Mouse (Mus musculus): ENCODE data around the gene Rin3. TPM values are rescaled to one million over a fixed set of nuclear protein-coding genes. Genes with fewer than 3 reads are reported as not detected.

Gene Rin3
- total RNA-seq, 2 experiments from 2014 or later = 21.2 to 27.4 TPM

DNA sequence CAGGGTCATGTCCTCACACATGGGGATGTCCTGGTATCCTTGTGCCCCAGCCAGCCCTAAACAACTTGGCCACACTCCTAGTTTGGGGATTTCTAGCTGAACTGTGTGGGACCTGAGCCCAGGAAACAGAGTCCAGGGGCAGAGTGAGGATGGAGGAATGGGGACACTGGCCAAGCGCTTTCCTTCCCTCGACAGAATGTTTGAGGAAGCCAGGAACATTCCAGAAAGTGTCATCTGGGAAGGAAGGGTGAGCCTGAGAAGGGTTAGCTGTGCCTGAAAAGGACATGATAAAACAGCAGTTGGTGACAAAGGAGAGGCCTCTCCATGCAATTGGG, 42.0 kb downstream of the Rin3 start:
- intact Hi-C loops (cut with DNase I) = no loop called here
- peak; percentile 64 to 67 for DNase-seq

- intact Hi-C loops (cut with DNase I) = no loop called here
- no peak for DNase-seq
These were observed 44.0 kb downstream of the Rin3 start for GRCm38 (mm10) chr12:102326753-102327340.

DNA sequence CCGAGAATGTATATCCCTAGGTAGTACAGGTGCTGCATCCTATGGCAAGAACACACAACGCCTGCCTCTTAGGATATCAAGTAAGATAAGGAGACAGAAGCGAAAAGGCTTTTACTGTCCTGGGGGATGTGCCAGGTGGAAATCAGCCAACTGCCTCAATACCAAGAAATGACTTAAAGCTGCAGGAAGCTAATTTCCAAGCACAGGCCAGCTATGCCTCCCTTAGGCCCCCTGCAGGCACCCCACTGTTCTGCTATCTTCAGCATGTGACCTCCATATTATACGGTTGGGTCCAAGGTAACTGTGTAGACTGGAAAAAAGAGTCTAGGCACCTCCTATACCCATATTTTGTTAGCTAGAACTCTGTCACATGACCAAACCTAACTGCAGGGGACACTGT, 44.7 kb downstream of the Rin3 start:
- intact Hi-C loops (cut with DNase I) = no loop called here
- DNase-seq = peak; percentile 32 to 37

- no peak for DNase-seq
- intact Hi-C loops (cut with DNase I) = no loop called here
These were observed 45.2 kb downstream of the Rin3 start for GRCm38 (mm10) chr12:102328090-102328489.

DNA sequence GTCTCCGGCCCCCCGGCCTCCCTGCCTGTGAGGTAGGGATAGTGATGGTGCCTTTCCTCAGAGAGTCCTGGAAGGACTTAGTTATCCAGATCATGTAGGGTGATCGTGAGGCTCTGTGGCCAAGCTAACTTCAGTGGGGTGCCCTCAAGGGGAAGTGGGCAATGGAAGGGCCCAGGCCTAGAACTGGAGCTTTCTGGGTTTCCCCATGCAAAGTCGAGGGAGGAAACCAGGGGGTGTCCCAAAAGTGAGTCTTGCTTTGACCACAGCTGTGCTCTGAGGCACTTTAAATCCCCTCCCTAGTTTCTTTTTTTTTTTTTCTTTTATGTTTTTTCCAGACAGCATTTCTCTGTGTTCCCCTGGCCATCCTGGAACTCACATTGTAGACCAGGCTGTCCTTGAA, 47.3 kb downstream of the Rin3 start:
- intact Hi-C loops (cut with DNase I) = no loop called here
- DNase-seq = no peak

DNA sequence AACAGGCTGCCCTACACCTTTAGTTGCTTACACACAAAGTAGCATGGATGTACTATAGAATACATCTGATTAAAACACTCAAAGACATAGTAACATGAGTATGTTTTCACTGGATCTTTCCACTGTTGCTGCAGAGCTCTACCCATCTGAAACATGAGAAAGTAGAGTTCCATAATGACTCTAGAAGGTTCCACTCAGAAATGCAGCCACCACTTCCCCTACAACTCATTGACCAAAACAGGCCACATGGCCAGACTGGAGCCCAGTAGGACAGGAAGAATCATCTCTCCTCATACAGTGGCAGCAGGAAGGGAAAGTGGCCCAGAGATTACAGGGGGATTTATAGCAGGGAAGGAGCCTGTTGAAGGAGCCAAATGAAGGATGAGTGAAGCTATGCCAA, 47.9 kb downstream of the Rin3 start:
- intact Hi-C loops (cut with DNase I) = no loop called here
- no peak for DNase-seq

GRCm38 (mm10) chr12:102333101-102333500, 50.3 kb downstream of the Rin3 start:
- intact Hi-C loops (cut with DNase I) = no loop called here
- DNase-seq = no peak

- intact Hi-C loops (cut with DNase I) = no loop called here
- no peak for DNase-seq
These were observed 56.2 kb downstream of the Rin3 start for GRCm38 (mm10) chr12:102339085-102339484.

GRCm38 (mm10) chr12:102340471-102340870, 57.6 kb downstream of the Rin3 start:
- intact Hi-C loops (cut with DNase I) = loop anchor here (5.0 kb wide), 1 partner anchor 88 kb away; no protein-coding TSS in a partner anchor
- no peak for DNase-seq

DNA sequence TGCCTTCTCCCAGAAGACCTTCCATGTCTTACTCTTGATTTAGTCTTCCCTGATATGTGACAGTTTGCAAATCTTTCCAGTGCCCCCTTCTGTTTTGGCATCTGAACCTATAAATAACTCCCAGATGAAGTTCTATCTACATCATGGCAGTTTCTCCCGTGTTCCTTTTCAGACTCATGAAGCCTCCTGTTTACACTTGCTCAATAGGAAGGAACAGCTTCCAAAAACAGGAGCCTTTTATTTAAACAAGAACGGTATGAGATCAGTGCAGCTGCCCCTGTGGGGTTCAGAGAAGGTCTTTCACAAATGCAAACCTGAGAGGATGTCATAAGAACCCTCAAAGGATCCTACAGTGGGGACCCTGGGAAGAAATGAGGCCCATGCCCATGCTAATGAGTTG, 59.3 kb downstream of the Rin3 start:
- DNase-seq = no peak
- intact Hi-C loops (cut with DNase I) = loop anchor here (5.0 kb wide), 1 partner anchor 90 kb away; no protein-coding TSS in a partner anchor

DNA sequence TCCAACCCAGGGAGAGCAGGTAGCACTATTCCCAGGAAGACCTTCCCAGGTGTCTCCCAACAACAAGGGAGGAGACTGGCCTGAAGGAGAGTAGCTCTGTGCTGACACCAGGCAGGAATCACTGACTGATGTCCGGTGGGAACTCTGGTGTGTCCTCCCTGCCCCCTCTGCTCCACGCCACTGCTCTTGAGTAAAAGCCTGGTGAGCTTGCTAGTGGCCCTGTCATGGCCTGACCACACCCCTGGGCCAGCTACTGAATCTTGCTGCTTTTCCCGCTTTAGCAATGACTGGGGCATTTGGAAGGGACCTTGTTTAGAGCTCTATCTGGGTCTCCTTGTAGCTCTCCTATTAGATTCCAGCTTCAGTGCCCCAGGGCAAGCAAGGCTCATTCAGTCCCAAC, 59.8 kb downstream of the Rin3 start:
- intact Hi-C loops (cut with DNase I) = loop anchor here (5.0 kb wide), 1 partner anchor 90 kb away; no protein-coding TSS in a partner anchor
- DNase-seq = no peak

- intact Hi-C loops (cut with DNase I) = no loop called here
- no peak for DNase-seq
These were observed 62.4 kb downstream of the Rin3 start for GRCm38 (mm10) chr12:102345031-102345815.

DNA sequence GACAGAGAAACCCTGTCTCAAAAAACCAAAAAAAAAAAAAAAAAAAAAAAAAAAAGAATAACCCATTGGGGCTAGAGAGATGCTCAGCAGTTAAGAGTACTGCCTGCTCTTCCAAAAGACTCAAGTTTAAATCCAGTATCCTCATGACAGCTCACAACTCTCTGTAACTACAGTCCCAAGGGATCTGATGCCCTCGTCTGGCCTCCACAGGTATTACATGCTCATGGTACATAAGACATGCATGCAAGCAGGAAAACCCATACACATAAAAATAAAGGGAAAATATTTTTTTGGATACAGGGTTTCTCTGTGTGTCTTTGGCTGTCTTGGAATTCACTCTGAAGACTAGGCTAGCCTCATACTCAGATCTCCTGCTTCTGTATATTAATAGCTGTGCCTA, 63.7 kb downstream of the Rin3 start:
- intact Hi-C loops (cut with DNase I) = no loop called here
- peak; percentile 51 to 67 for DNase-seq

DNA sequence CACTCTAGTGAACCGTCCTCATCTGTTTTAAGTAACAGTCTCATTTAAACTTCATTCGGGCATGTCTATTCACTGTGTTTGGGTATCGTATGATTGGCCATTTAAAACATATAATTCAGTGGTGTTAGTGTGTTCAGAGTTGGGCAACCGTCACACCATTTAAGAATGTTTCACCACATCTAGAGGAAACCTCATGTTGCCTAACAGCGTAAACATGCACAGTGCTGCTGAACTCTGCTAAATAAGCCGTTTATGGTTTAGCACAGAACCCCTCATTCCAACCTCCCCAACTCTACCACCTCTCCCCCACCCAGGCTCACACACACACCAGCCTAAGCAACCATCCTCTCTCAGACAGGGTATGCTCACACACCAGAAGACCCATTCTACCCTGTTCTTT, 65.6 kb downstream of the Rin3 start:
- DNase-seq = no peak
- intact Hi-C loops (cut with DNase I) = no loop called here

- intact Hi-C loops (cut with DNase I) = no loop called here
- no peak for DNase-seq
These were observed 68.1 kb downstream of the Rin3 start for GRCm38 (mm10) chr12:102350997-102351396.

DNA sequence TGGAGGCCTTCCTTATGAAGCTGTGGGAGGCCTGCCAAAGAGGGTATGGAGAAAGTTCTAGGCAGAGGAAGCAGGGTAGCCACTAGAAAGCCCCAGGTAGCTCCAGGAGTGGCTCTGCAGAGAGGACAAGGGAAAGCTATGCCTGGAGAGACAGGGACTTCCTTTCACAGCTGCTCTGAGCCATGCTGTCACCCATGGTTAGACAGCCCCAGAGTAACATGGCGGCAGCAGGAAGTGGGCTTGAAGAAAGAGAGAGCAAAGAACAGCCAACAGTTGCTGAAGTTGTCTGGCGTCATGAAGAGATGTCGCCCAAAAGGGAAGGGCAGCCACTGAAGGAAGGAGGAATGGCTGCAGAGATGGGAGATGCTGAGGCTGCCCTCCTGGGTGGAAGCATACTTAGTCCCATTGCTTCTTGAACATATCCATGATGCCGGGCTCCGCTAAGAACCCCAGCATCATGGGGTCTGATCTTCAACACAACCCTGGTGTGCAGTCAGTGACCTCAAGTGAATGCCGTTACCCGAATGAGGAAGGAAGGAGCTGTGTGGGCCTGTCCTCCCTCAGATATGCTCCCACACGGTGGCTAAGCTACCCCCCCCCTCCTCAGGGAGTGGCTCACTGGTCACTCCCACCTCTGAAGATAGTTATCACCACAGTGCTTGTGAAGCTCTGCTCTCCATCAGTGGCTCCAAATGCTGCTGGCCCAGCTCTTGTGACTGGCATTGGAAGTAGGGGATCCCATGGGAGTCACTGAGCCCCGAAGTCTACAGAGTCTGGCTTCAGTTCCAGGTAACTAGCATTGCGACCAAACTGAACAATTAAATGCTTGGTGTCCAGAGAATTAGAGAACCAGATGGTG, 71.5 kb downstream of the Rin3 start:
- intact Hi-C loops (cut with DNase I) = no loop called here
- no peak for DNase-seq

DNA sequence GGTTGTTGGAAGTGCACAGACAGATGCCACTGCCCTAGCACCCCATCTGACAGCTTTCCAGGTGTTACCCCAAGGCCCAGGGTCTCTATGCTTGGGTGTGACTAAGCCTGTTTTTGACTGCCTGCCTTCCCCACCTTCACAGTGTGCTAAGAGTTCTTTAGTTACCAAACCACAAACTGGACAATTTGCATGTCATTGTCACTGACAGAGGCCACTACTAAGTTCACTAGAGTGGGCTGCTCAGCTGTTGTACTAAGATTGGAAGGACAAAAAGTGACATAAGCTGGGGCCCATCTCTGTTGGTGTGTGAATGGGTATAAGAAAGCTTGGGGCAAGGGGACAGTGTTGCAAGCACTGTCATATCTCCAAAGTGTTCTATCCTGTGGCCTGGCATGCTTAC, 72.9 kb downstream of the Rin3 start:
- no peak for DNase-seq
- intact Hi-C loops (cut with DNase I) = no loop called here

GRCm38 (mm10) chr12:102356781-102357180, 73.9 kb downstream of the Rin3 start:
- no peak for DNase-seq
- intact Hi-C loops (cut with DNase I) = no loop called here

DNA sequence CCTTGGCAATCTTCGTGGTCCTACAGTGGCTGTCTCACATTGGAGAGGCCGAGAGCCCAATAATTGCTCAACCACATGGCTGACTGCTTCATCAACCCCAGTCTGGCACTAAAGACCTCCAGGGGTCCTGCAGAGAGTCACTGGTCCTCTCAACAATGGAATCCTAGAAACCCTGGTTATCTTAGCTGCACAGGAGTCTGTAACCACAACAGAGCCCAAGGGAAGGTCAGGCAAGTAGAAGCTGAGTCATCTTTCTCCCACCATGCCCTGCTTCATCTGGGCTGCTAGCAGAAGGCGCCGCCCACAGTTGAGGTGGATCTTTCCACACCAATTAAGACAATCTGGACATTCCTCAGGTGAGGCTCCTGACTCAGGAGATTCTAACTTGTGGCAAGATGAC, 76.5 kb downstream of the Rin3 start:
- intact Hi-C loops (cut with DNase I) = no loop called here

DNA sequence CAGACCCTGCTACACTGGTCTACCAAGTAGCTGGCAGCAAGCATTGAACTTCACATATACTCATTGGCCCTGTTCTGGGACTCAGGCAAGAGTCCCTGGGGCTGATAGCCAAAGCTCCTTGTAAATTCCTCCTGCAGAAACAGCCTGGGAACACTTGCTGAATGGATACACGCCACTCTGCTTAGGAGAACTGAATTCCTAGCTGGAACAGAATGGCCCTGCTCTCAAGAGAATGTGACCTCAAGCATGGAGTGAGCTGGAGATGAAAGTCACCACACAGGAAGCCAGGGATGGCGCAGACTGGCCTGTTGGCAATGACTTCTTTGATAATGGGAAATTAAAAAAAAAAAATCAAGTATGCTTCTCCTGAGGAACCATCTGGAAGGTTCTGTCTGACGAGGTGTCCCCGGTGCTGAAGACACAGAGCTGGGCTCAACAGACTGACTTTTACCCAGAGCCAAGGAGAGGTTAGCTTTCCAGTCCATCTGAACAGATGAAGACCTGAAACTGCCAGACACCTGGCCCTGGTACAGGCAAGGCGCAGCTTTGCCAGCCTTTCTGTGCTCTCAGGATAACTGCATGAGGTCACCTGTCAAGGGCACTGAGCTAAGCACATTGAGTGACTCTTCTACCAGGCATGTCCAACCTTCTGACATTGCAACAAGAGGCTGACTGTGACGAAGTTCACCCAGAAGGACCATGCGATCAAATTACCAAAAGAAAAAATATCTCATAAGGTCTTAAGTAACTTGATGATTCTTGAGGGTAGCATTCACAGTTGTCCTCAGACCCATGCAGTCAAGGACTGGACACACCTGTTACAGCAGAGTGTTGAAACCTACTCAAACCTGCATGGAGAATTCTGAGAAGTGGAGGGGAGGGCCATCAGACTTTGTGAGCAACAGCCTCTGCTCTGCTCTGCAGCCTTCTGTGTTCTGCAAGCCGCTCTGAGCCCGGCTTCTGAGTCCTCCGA, 78.6 kb downstream of the Rin3 start:
- DNase-seq = no peak
- intact Hi-C loops (cut with DNase I) = no loop called here

More for the DNA sequence above, 76.5 kb downstream of the Rin3 start:
- DNase-seq = no peak
